Mouse (Mus musculus): ENCODE results near the gene Tspan17.

The Tspan17 gene

DNA sequence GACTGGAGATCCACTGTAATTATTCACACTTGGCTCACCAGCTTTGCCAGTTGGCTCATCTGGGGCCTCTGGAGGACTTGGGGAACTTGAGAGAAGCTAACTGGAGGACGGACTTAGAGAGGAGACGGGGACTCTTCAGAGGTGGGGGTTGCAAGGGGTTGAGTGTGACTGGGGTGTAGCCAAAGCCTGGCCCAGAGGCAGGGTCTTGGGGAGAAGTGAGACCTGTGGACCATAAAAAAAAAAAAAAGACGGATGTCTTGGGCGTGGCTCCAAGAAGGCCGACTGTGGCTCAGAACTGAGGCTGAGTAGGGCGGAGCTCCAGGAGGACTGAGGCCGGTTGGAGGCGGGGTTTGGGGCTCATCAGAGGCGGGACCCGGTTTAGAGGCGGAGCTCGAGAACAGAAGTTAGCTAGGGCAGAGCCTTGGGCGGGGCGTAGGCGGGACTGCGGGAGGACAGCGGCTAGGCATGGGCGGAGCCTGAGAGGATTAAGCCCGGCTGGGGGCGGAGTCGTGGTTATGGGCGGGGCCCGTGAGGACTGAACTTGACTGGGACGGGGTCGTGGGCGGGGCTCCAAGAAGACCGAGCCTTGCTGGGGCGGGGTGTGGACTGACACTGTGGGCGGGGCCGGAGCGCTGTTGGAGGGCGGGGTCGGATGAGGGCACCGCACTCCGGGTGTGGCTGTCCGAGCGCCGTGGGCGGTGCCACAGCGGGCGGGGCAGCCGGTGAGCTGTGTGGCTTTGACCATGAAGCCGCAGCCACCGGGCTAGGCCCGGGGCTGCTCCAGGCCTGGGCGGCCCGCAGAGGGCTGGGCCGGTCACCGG, at the start of gene Tspan17:
Gene Tspan17 (plus strand): TSS at position 638 of the 821 bp plus-strand sequence.
- peak; percentile 99 for DNase-seq (ENCODE audit: low spot score)

GRCm38 (mm10) chr13:54746110-54746509, 43.1 kb upstream of the Tspan17 start:
- DNase-seq (ENCODE audit: low spot score) = no peak

GRCm38 (mm10) chr13:54746896-54747295, 42.3 kb upstream of the Tspan17 start:
- DNase-seq (ENCODE audit: low spot score) = no peak

DNA sequence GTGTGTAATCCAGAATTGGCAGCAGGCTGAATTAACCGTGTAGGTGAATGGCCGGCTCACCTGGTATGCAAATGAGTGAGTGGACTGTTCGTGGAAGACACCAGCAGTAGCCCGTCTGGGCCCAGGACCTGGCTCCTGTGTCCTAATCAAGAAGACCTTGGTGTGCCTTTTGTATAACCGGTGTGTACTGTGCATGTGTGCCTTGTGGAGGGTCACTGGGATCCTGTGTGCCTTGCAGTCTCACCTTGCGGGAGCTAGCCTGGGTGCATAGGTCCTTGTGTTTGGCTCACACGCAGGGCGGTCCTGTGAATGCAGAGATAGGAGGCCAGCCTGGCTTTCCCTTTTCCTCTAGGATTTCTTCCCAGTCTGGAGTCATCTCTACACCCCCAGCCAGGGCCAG, 41.0 kb upstream of the Tspan17 start:
- DNase-seq (ENCODE audit: low spot score) = no peak

- no peak for DNase-seq (ENCODE audit: low spot score)
Observed at GRCm38 (mm10) chr13:54748721-54749060, 40.5 kb upstream of the Tspan17 start.

DNA sequence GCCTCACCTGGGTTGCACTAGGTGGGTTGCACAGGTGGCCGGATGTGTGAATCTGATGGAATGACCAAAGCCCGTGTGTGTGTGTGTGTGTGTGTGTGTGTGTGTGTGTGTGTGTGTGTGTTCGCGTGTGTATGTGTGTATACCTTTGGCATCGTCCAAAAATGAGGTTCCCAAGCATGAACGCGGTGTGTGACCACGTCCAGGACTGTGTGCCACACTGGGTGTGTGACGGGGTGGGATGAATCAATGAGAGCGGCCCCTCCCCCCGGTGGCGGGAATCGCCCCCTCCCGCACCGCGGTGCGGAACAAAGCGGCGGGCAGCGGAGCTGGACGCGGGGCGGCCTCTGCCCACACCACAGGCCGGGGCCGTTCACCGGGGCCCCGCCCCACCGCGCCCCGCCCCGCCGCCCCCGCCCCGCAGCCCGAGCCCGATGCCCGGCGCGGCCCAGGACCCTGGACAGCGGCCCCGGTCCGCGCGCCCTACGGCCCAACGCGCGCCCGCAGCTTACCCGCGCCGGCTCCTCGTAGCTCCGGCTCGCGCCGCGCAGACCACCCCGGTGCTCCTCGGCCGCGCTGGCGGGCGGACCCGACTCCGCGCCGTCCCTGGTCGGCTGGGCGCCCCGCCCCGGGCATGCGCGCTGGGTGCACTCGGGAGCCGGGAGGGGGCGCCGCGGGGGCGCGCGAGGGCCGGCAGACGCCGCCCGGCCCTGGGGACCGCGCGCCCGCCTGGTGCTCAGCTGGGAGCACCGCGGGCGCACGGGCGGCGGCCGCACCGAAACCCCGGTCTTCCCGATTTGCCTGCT, 39.9 kb upstream of the Tspan17 start:
- DNase-seq (ENCODE audit: low spot score) = peak; percentile 68

DNA sequence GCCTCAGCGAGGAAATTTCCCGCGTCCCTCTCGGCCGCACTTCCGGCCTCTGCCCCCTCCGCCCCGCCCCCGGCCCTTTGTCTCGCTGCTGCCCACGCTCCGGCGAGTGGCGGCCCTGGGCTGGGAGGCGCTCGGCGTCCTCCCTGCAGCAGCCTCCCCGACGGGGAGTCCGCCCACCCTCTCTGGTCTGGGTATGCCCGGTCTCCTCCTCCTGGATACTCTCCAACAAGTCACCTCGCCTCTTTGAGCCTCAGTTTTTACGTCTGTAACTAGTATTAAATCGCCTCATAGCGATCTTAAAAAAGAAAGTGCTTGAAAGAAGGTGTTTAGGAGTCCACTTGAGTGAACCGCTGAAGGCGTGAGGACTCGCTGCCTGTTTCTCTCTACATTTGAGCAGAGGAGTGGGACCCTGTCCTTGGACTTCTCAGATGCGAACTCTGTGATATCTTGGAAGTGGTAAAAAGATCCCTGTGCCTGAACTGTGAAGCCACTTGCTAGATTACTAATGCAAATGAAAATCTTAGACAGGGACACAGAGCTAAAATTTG, 39.2 kb upstream of the Tspan17 start, which contains the start of gene Gprin1:
Gene Gprin1 (minus strand): TSS at position 11 of the 548 bp plus-strand sequence.
- no peak for DNase-seq (ENCODE audit: low spot score)

DNA sequence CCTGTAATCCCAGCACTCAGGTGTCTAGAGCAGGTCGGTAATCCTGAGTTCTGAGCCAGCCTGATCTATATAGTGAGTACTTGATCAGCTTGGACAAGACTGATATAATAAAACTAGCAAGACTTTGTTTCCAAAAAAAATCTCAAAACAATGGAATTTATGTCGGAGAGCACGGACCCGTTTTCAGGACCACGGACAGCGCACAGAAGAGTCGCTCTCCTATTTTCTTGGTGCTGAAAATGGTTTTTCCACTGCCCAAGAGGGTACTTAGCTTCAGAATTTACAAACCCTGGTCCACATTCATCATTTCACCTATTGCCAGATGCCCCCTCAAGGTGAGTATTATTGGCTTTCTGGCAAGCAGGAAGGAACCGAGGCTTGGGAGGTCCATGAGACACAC, 38.5 kb upstream of the Tspan17 start:
- DNase-seq (ENCODE audit: low spot score) = peak; percentile 78

GRCm38 (mm10) chr13:54752656-54753055, 36.5 kb upstream of the Tspan17 start:
- no peak for DNase-seq (ENCODE audit: low spot score)

- no peak for DNase-seq (ENCODE audit: low spot score)
Observed at GRCm38 (mm10) chr13:54753733-54754132, 35.4 kb upstream of the Tspan17 start.

GRCm38 (mm10) chr13:54754169-54755080, 34.8 kb upstream of the Tspan17 start:
- DNase-seq (ENCODE audit: low spot score) = no peak

DNA sequence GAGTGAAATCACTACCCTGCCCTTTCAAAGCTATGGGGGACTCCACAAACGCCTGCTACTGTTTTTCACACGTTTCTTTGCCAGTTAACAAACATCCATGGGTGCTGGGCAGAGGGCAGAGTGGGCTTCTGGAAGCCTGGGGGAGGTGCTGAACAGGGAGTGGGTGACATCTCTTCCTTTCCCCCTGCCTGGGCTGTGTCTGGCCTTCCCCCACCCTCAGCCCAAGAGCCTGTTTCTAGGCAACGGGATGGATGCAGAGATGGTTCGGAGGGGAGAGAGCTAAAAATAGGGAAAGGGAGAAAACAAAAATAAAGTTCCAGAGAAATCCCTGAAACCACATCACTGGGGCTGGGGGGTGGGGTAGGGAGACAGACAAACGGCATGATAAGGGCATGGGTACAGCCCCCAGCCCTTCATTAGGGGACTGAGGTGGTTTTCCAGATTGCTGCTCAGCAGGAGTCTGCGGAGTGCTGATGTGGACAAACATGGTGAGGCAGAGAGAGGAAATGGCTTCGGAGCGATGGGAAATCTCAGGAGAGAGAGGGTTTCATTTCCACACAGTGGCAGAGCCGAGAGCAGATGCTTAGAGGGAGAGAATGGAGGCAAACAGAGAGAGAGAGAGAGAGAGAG, 33.9 kb upstream of the Tspan17 start:
- no peak for DNase-seq (ENCODE audit: low spot score)

DNA sequence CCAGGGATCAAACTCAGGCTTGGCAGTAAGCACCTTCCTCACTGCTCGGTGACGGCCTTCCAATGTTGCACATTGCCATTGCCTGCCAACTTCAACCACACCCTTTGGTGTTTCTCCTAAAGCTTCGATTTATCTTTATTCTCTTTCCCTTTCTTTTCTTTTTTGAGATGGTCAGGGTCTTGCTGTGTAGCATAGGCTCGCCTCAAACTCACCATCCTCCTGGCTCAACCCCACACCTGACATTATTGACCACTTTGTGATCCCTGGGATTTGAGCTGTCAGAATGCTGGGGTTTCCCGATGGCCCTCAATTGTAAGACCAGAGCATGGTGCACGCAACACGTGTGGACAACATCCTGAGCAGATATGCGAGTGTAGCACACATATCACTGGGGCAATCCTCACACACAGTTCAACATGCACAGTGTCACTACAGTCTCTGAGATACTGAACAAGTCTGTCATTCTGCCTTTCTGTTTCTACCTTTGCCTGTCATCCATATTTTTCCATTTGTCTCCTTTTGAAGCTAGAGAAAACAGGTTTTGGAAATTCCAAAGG, 32.9 kb upstream of the Tspan17 start:
- DNase-seq (ENCODE audit: low spot score) = no peak

DNA sequence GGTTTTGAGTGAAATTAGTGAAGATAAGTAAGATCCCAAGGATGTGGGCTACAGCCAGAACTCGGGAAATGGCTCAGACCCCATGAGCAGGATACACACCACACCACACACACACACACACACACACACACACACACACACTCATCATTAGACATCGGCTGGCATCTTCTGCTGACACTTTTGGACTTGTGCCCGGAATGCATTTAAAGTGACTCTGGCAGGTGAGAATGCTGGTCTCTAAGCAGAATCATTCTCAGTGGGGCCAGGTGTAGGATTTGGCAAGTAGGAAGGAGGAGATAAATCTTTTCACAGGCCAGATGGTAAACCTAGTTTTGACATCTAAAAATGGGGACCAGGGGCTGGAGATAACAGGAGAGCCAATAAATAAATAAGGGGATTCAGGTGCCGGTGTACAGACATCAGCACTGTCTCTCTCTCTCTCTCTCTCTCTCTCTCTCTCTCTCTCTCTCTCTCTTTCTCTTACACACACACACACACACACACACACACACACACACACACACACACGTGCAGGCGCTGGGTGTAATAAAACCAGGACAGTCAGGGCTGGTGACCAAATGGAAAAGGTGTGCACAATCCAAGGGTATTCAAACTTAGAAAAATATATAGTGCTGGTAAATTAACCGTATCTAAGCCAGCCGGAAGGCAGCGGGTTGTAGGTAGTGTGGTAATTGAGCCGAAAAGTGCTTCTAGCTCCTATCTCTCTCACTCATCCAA, 31.9 kb upstream of the Tspan17 start:
- DNase-seq (ENCODE audit: low spot score) = no peak

DNA sequence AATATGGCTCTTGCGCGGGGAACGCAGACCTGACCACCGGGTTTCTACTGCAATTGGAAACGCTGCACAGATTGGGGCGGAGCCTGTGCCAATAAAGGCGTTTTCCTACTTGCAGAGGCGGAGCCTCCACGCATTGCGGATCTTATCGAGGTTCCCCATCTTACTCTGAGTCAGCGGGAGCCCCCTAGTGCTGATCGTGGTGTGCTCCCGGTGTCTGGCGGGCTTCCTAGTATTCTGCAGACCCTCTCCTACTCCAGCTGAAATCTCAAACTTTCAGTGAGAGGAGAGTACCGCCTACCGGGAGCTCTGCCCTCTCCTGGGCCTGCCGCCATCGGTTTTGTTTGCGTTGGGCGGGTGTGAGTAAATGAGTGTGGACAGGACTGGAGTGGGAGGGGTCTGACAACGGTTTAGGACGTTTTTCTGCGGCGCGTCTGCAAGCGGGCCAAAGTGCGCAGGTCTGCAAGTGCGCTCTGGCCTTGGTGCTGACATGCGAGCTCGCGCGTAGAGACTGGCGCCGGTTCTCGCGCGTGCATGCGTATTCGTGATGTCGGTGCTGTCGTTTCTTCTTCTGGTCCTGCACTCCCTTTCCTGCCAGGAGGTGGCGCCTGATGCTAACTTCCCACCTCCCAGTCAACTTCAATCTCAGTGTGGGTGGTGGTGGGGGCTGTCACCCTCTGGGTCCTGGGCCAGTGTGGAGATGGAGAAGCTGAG, 31.0 kb upstream of the Tspan17 start:
- DNase-seq (ENCODE audit: low spot score) = peak; percentile 90

- DNase-seq (ENCODE audit: low spot score) = peak; percentile 48
Observed at GRCm38 (mm10) chr13:54758756-54759470, 30.3 kb upstream of the Tspan17 start.

GRCm38 (mm10) chr13:54759496-54759895, 29.7 kb upstream of the Tspan17 start:
- no peak for DNase-seq (ENCODE audit: low spot score)

DNA sequence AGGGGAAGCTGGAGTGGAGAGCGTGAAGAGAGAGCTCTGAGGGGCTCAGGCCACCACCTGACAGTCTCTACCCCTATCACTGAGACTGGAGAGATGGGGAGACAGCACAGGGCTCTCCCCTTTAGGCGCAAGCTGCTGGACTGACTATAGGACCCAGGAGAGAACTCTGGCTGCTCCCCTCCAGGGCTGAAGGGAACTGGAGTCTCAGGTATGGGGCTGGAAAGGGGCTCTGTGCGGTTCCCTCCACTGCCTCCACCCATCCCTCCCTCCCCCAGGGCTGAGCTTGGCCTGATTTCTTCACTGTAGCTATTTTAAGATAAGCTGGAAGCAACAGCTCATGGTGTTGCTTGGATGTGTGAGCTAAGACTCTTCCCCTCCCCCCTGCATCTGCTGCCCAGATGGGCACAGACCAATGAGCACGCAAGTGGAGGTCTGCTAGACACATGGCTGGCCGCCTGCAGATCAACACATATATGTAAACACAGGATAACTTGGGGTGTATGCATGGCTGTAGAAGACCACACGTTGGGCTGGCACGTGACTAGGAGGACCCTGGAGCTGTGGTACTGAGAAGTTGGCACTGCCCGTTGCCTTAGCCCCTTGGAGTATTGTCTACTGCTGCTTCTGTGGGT, 28.9 kb upstream of the Tspan17 start:
- DNase-seq (ENCODE audit: low spot score) = no peak

DNA sequence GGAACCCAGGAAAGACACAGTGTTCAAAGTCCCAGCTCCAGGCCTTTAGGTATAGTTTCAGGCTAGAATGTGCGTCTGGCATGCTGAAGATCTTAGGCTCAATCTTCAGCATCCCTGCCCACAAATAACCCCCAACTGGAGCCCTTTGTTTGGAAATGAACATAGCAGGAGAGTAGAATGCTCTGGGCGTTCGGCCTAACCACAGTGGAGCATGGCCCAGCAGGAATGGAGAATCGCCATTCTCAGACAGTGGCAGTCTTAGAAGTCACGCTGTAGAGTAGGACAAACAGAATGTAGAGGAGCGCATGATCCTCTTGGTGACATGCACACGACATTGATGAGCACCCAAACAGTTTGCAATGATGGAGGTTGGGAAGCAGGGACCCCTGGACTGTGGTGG, 28.3 kb upstream of the Tspan17 start:
- no peak for DNase-seq (ENCODE audit: low spot score)

Measured in testis, postnatal 10 days (tissue).